Comparison of ENCODE assay signal across 8 mouse cellular contexts in the genomic region with DNA sequence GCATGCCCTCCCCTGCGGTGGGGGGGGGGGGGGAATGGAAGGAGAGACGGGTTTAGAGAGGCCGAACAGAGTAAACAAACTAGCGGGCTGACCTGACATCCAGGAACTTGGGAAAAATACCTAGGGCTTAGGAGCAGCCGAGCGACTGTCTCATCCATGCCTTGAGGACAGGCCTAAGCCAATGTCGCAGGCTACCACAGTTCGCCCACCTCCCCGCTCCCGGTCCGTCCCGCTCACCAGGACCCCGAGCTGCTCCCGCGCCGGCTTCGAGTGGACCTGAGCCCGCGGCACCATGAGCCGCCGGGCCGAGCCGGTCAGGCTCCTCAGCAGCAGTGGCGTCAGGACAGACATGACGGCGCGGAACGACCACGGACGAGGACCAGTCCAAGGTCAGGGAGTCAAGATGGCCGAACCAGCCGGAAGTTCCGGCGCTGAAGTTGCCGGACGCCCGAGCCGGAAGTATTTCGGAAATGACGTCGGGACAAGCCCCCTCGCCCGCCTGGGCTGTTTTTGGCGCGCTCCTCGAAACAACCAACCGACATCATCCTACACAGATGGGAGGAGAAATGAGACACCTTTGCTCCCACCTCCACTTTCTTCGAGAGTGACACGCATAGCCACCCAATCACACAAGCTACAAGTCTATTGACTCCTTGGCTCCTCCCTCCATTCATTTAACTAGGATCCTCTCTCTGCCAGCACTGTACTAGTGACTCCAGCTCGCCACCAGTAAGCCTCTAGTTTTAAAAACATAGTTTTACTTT. TPM values are rescaled to one million over a fixed set of nuclear protein-coding genes. Genes with fewer than 3 reads are reported as not detected.
DNase-seq lines count a peak whose midpoint lies in the region; ATAC-seq lines count a peak whose summit lies in the region.

A gene (minus strand): TSS at position 455 of the 764 bp plus-strand sequence.

- H3K9me3 ChIP-seq in hindbrain, embryonic 11.5 days (ENCODE audit: control insufficient read depth, low read length): no peaks in the 10 kb centered on the region

- under 1% methylated on average over 49 of the region's 50 CpGs for WGBS in hindbrain, embryonic 11.5 days

- 0 out of 2 replicates have a peak, but pooled peaks cover 6% of the 10 kb centered on the region for H3K36me3 ChIP-seq in hindbrain, embryonic 11.5 days (ENCODE audit: control insufficient read depth, insufficient read depth, low read length)

- peak within 1 kb of the TSS; percentile 72 for H3K4me2 ChIP-seq in hindbrain, embryonic 11.5 days (replicated peaks; ENCODE audit: low read depth, low read length)

- H3K9ac ChIP-seq in hindbrain, embryonic 11.5 days (ENCODE audit: low read depth, low read length): peak within 1 kb of the TSS; percentile 79

- peak within 1 kb of the TSS; percentile 76 for H3K27ac ChIP-seq in hindbrain, embryonic 11.5 days (ENCODE audit: low read depth, low read length)

- H3K4me1 ChIP-seq in hindbrain, embryonic 11.5 days (replicated peaks; ENCODE audit: control insufficient read depth, insufficient read depth, low read length): peaks cover 8% of the 10 kb centered on the region

- ATAC-seq in hindbrain, embryonic 11.5 days (ENCODE audit: low FRiP score): peak; percentile 97

- peak within 1 kb of the TSS; percentile 89 for H3K4me3 ChIP-seq in hindbrain, embryonic 11.5 days (ENCODE audit: low read depth, low read length)

- DNase-seq in Muller cell, postnatal 12 days (ENCODE audit: inconsistent ontology term): peak; percentile 98
- DNase-seq in cerebellum, adult 9-11 months: peak; percentile 99
- peak; percentile 97 to 98 for DNase-seq in frontal cortex, adult 2 months (ENCODE audit: extremely low spot score in 1 of 2, low spot score in 1 of 2)
- peak; percentile 96 for DNase-seq in hindbrain, embryonic 11.5 days (ENCODE audit: low spot score)
- peak; percentile 91 to 95 for DNase-seq in layer of hippocampus, postnatal 10 days (ENCODE audit: low spot score in 2 of 2)
- DNase-seq in lung, postnatal 10 days: peak; percentile 97
- DNase-seq in ovary, postnatal 36 days (ENCODE audit: low spot score): peak; percentile 94
- DNase-seq in thymus, postnatal 25 days: peak; percentile 91

- no peaks in the 10 kb centered on the region for H3K27me3 ChIP-seq in hindbrain, embryonic 11.5 days (ENCODE audit: control insufficient read depth, insufficient read depth, low read length)

RNA-seq across cellular contexts. Expression of the gene that starts here (rescaled TPM):
- 1,156 and 1,379 TPM in 2 replicates for polyA plus RNA-seq in frontal cortex, adult 2 months (2012; rRNA removed)
- polyA plus RNA-seq in hindbrain, embryonic 11.5 days (2014; fragmentation: Nextera tagmentation; extraction: Ambion mirVana): 762 and 780 TPM in 2 replicates
- total RNA-seq in layer of hippocampus, postnatal 10 days (2021): 100 to 1,000 TPM; 688 to 834 TPM

Comparison
In these comparisons a context has a peak if more than half of its experiments do, and no peak if none do; other contexts are left out.
1. Peak in every context shown above with its lines: DNase-seq, ATAC-seq, H3K4me3 ChIP-seq and H3K27ac ChIP-seq.